Mouse (Mus musculus) testis, postnatal 10 days (tissue): ENCODE measurements around the gene Flg2.

ENCODE experiments used
- DNase-seq: peaks from one replicate; pipeline ENCODE4 v3.0.0; 2021; ENCODE audit warnings: low spot score

Flg2 gene

GRCm38 (mm10) chr3:93196978-93197377 lies at the start of gene Flg2:
Gene Flg2, plus strand, starts transcription at chr3:93197278.
- no peak for DNase-seq

GRCm38 (mm10) chr3:93162502-93162901 lies 34.6 kb upstream of the Flg2 start:
- DNase-seq: no peak

DNA sequence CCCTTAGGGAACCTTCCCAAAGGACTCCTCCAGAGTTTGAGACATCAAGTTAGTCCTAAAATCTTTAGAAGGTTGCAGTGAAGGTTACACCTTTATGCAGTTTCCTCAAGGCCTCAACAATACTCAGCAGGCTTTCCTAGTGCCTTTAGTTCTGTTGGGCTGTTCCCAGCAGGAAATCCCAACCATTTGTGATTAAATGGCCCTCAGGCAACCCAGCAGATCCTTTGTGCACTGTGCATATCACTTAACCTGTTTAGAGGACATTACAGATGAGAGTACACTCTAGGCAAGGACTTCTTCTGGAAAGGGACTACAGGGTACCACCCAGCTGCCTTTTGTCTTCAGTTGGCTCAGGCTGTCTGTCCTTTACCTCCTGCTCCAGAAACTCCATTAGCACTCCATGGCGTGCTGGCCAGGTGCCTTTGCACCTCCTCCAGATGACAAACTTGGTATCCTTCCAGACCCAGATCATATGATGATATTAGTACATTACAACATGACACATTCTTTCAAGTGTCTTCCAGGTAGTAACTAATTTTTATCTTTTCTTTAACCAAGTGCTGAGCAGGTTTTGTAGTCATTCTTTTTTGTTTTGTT lies 34.0 kb upstream of the Flg2 start:
- no peak for DNase-seq

GRCm38 (mm10) chr3:93180856-93181255 lies 16.2 kb upstream of the Flg2 start:
- DNase-seq: no peak

DNA sequence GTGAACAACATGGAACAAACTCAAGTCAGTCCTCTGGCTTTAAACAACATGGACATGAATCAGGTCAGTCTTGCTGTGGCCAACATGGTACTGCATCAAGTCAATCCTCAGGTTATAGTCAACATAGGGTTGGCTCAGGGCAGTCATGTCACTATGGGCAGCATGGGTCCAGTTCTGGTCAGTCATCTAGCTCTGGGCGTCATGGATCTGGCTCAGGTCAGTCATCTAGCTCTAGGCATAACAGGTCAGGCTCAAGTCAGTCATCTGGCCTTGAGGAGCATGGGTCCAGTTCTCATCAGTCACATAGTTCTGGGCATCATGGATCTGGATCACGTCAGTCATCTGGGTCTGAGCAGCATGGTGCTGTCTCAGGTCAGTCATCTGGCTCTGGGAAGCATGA lies 4.9 kb downstream of the Flg2 start:
- DNase-seq: no peak

DNA sequence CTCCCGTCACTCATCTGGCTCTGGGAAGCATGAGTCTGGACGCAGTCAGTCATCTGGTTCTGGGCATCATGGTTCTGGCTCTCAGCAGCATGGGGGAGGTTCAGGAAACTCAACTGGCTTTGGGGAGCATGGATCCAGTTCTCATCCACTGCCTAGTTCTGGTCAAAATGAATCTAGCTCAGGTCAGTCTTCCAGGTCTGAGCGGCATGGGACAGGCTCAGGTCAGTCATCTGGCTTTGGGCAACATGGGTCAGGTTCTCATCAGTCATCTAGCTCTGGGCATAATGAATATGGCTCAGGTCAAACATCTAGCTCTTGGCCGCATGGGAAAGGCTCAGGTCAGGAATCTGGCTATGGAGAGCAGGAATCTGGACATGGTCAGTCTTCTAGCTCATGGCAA lies 5.4 kb downstream of the Flg2 start:
- DNase-seq: no peak
